Mouse (Mus musculus) midbrain, postnatal 0 days (tissue): ENCODE data around the gene Ddah1. TPM values are rescaled to one million over a fixed set of nuclear protein-coding genes. Genes with fewer than 3 reads are reported as not detected.

Source experiments
- ATAC-seq: fragments of 200-750 bp; cut with Nextera tagmentation; 2 replicates; pipeline ENCODE4 v1.8.0; 2017; ENCODE audit warnings: moderate number of reproducible peaks, mild to moderate bottlenecking, moderate TSS enrichment, moderate library complexity; ENCODE audit not compliant: low FRiP score
- DNase-seq: peaks from one replicate; pipeline ENCODE4 v3.0.0-alpha.2; 2015; ENCODE audit warnings: low spot score
- H3K27ac ChIP-seq: fragments of 300-500 bp; sonication (generic); 2 replicates; pipeline ENCODE4 v1.5.1; 2014; ENCODE audit warnings: low read depth, mild to moderate bottlenecking, low read length, mixed read lengths
- H3K27me3 ChIP-seq: fragments of 300-500 bp; sonication (generic); 2 replicates; pipeline ENCODE4 v1.6.1; 2014; ENCODE audit warnings: low read length, control low read depth, mixed read lengths; ENCODE audit not compliant: insufficient read depth
- H3K36me3 ChIP-seq: fragments of 300-500 bp; sonication (generic); 2 replicates; pipeline ENCODE4 v1.6.1; 2014; ENCODE audit warnings: low read length, control low read depth, mixed read lengths; ENCODE audit not compliant: insufficient read depth
- H3K4me1 ChIP-seq: fragments of 300-500 bp; sonication (generic); 2 replicates; pipeline ENCODE4 v1.6.1; 2014; ENCODE audit warnings: mild to moderate bottlenecking, control low read depth, antibody characterized with exemption, low read length, mixed read lengths; ENCODE audit not compliant: insufficient read depth
- H3K4me2 ChIP-seq: fragments of 300-500 bp; sonication (generic); 2 replicates; pipeline ENCODE4 v1.6.1; 2014; ENCODE audit warnings: low read depth, mild to moderate bottlenecking, low read length, mixed read lengths; ENCODE audit not compliant: poor library complexity, severe bottlenecking
- H3K4me3 ChIP-seq: fragments of 300-500 bp; sonication (generic); 2 replicates; pipeline ENCODE4 v1.5.1; 2014; ENCODE audit warnings: low read depth, mild to moderate bottlenecking, low read length, moderate library complexity
- H3K9ac ChIP-seq: fragments of 300-500 bp; sonication (generic); replicated peaks from 2 replicates; pipeline ENCODE4 v1.6.1; 2014; ENCODE audit warnings: mild to moderate bottlenecking, low read length, moderate library complexity, mixed read lengths; ENCODE audit not compliant: poor library complexity, severe bottlenecking
- H3K9me3 ChIP-seq: fragments of 300-500 bp; sonication (generic); 2 replicates; pipeline ENCODE4 v1.6.1; 2016; ENCODE audit warnings: low read length, control low read depth
- CTCF ChIP-seq: IDR thresholded peaks from 2 replicates; pipeline ENCODE4 v1.5.1; 2016; ENCODE audit warnings: antibody characterized with exemption, mild to moderate bottlenecking
- WGBS: fragments of 180-500 bp; shearing (Covaris S2); extraction: QIAGEN DNeasy Blood & Tissue Kit; methylation state at CpG from one replicate; pipeline ENCODE4 v1.1.7; 2014; 5-methylcytosine and 5-hydroxymethylcytosine counted together
- polyA plus RNA-seq: library from polyadenylated mRNA; unstranded; fragments of >200 nt; fragmentation: Nextera tagmentation; extraction: Ambion mirVana; gene quantifications from 2 replicates; pipeline ENCODE4 v1.2.1, GENCODE M21; 2015
- total RNA-seq: library from RNA; depleted of rRNA; stranded (reverse); fragments of >200 nt; gene quantifications from 2 replicates; pipeline ENCODE4 v1.2.3, GENCODE M21; 2014

The Ddah1 gene
- total and polyA plus RNA-seq, 2 experiments from 2014 or later: 162 to 209 TPM

DNA sequence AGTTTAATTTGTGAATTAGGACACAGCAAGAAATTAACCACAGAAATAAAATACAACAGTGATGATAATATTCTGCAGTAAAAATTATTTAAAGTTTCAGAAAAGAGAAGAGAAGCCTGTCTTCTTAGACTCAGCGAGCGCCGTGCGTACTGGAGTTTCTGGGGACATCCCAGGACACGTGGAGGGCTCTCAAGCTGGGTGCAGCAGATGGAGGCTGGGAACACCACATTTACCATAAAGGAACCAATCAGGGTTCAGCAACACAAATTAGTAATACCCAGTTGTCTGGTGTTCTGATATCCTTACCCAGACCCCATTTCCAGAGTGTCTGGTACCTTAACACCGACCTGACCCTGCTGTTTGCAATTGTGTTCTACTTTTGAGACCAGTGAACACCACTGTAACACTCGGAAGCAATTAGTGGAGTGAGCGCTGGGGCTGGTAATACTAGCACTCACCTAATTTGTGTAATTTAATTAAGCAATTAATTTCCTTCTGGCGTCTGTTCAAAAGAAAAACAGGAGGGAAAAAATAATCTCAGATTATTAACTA, 14.9 kb upstream of the Ddah1 start:
- H3K36me3 ChIP-seq: no peaks in the 10 kb centered on the region
- H3K9ac ChIP-seq: no peak overlapping the region
- ATAC-seq (no peak), DNase-seq (peak; percentile 22)
- no peaks in the 10 kb centered on the region for H3K4me1 ChIP-seq
- TF ChIP-seq CTCF: no peak
- no peak overlapping the region for H3K27ac ChIP-seq
- no peaks in the 10 kb centered on the region for H3K27me3 ChIP-seq
- no peaks in the 10 kb centered on the region for H3K9me3 ChIP-seq
- WGBS: 79% methylated on average over 9 of the region's 9 CpGs
- no peak overlapping the region for H3K4me2 ChIP-seq
- H3K4me3 ChIP-seq: no peak overlapping the region

DNA sequence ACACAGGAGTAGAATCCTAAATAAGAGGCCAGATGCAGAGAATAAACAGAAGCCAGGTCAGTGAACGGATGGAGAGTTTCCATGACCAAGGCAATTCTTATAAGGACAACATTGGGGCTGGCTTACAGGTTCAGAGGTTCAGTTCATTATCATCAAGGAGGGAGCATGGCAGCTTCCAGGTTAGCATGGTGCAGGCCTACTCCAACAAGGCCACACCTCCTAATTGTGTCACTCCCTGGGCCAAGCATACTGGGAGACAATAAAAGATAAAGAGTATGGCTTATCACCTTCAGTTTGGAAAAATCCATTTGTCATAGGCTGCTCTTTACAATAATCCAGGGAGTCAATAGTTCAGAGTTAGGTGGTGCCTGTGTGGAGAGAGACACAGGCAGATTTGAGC, 9.8 kb upstream of the Ddah1 start:
- ATAC-seq: no peak
- H3K9me3 ChIP-seq: no peaks in the 10 kb centered on the region
- TF ChIP-seq CTCF: no peak
- H3K27me3 ChIP-seq: no peaks in the 10 kb centered on the region
- H3K36me3 ChIP-seq: no peaks in the 10 kb centered on the region
- no peaks in the 10 kb centered on the region for H3K4me1 ChIP-seq
- no peak for DNase-seq
- 83% methylated on average over 1 of the region's 1 CpGs for WGBS
- H3K27ac ChIP-seq: no peak overlapping the region
- no peak overlapping the region for H3K9ac ChIP-seq
- no peak overlapping the region for H3K4me2 ChIP-seq
- H3K4me3 ChIP-seq: no peak overlapping the region

DNA sequence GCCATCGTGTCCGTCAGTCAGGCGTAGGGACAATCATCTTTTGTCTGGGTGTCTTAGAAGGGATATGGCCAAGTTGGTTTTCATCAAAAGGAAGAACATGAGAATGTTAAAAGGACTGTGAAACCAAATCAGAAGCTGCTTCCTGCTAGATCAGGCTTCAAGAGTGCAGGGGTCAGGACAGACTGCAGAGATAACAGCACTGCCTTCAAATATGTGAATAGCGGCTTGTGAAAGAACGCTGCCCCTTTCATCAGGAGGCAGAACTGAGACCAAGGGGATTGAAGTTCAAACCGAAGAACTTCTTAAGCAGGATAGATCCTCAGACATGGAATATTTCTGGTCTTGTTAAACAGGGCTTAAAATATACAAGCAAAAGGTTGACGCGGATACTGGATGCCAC, 2.0 kb upstream of the Ddah1 start:
- 71% methylated on average over 8 of the region's 8 CpGs for WGBS
- H3K27ac ChIP-seq: no peak overlapping the region
- ATAC-seq: no peak
- no peaks in the 10 kb centered on the region for H3K27me3 ChIP-seq
- no peak overlapping the region for H3K4me3 ChIP-seq
- TF ChIP-seq CTCF: no peak
- H3K9ac ChIP-seq: no peak overlapping the region
- no peak for DNase-seq
- 0 out of 2 replicates have a peak, but pooled peaks cover 6% of the 10 kb centered on the region for H3K4me1 ChIP-seq
- no peaks in the 10 kb centered on the region for H3K9me3 ChIP-seq
- no peak overlapping the region for H3K4me2 ChIP-seq
- H3K36me3 ChIP-seq: no peaks in the 10 kb centered on the region

DNA sequence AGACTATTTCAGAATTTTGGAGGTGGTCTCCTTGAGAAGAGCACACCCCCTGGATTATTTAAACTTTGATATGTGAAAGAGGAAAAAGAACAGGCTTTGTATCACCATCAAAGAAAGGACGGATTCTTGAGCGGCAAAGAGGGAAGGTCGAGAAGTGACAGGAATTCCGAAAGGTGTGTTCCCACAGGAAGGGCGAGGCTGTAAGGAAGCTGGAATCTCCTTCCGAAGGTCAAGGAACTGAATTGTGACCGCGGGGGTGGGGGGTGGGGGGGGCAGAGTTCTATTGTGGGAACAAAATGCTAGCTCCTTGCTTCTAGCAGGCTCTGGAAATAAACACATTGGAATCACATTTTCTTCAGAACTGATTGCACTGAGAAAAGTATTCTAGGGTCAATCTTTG, 1.3 kb upstream of the Ddah1 start:
- Histone ChIP-seq H3K9ac (no peak overlapping the region), H3K4me1 (0 out of 2 replicates have a peak, but pooled peaks cover 6% of the 10 kb centered on the region), H3K27me3 (no peaks in the 10 kb centered on the region), H3K4me2 (no peak overlapping the region), H3K4me3 (no peak overlapping the region), H3K27ac (no peak overlapping the region), H3K36me3 (no peaks in the 10 kb centered on the region), H3K9me3 (no peaks in the 10 kb centered on the region)
- 67% methylated on average over 8 of the region's 8 CpGs for WGBS
- no peak for TF ChIP-seq CTCF
- DNase-seq: no peak
- ATAC-seq: no peak

DNA sequence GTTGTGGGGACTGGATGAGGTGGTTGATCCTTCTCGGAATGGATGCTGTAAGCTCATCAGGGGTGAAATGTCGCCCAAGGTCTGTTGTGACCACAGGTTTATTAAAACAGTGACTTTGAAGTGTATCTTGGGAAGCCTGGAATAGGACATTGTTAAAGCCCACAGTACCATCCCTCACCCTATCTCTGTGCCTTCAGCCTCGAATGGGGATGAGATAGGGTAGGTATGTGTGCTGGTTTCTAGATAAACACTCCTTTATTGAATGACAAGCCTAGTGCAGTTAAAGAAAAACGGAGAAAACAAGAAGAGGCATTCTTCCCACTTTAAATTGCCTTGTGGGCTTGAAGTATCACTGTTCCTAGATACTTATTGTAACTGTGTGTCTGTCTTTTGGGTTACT, 631 bp upstream of the Ddah1 start:
- H3K4me1 ChIP-seq: 0 out of 2 replicates have a peak, but pooled peaks cover 6% of the 10 kb centered on the region
- H3K4me2 ChIP-seq: peak overlapping the region; percentile 95
- WGBS: 60% methylated on average over 4 of the region's 4 CpGs
- H3K9me3 ChIP-seq: no peaks in the 10 kb centered on the region
- no peaks in the 10 kb centered on the region for H3K27me3 ChIP-seq
- H3K27ac ChIP-seq: 0 out of 2 replicates have a peak overlapping the region, but pooled peaks have one; percentile 84
- 0 out of 2 replicates have a peak overlapping the region, but pooled peaks have one; percentile 83 for H3K9ac ChIP-seq
- DNase-seq (no peak), ATAC-seq (no peak)
- TF ChIP-seq CTCF: no peak
- H3K4me3 ChIP-seq: peak overlapping the region; percentile 76
- no peaks in the 10 kb centered on the region for H3K36me3 ChIP-seq

DNA sequence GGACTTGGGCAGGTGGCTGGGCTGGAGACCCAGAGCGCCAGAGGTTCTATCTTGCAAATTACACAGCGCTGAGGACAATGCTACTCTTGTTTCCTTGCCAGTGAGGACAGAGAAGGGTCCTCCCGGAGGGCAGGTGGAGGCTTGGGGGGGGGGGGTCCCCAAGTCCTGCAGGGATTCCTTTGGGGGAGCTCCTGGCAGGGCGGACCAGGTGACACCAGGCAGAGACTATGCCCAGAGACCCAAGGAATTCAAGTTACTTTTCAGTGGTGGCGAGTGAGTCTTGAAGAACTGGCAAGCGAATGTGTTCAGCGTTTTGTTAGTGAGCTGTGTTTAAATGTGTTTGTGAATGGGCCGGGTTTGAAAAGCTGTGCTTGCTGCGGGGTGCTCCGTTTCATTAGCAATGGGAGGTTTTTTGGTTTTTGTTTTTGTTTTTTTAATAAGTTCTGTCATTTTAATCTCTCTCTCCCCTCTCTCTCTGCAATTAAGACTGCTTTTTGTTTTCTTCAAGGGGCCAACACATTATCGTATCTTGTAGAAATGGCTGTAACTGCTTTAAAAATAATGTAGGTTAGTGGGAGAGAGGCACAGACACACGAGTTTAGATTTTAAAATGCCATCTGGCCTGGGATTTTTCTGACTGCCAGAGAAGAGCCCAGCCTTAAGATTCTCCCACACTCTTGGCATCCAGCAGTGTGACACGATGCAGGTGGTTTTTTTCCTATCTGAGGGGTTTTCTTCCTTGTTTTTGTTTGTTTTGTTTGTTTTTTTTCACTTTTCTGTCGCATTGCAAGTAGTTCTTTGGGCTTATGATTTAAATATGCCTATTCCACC, 1.1 kb downstream of the Ddah1 start:
- ATAC-seq (peak; percentile 39; the same call in 1 of the 2 replicates), DNase-seq (peak; percentile 28)
- WGBS: 5% methylated on average over 14 of the region's 14 CpGs
- Histone ChIP-seq H3K4me2 (peak overlapping the region; percentile 95), H3K36me3 (no peaks in the 10 kb centered on the region), H3K9me3 (no peaks in the 10 kb centered on the region), H3K9ac (peak overlapping the region; percentile 83), H3K4me3 (peak overlapping the region; percentile 76), H3K27me3 (no peaks in the 10 kb centered on the region), H3K4me1 (0 out of 2 replicates have a peak, but pooled peaks cover 6% of the 10 kb centered on the region), H3K27ac (peak overlapping the region; percentile 84)
- TF ChIP-seq CTCF: no peak
